Mouse (Mus musculus): ENCODE results near the gene Npy1r.

- no peak for TF ChIP-seq CTCF (conservative IDR thresholded peaks at IDR 0.05; ENCODE audit: low read length)
- TF ChIP-seq NANOG (IDR thresholded peaks at IDR 0.05; ENCODE audit: borderline replicate concordance, low read length) = no peak
- no peak for TF ChIP-seq POU5F1 (IDR thresholded peaks at IDR 0.05; ENCODE audit: borderline replicate concordance, low read length)
Observed at GRCm38 (mm10) chr8:66745612-66746011, 48.6 kb downstream of the Npy1r start.
